Mouse (Mus musculus) ovary, adult 2 months (tissue): ENCODE measurements around the gene Dhrs11. TPM values are rescaled to one million over a fixed set of nuclear protein-coding genes. Genes with fewer than 3 reads are reported as not detected.

Experiments
- polyA plus RNA-seq: library from polyadenylated mRNA; depleted of rRNA; stranded (reverse); fragments of >200 nt; gene quantifications from 2 replicates; pipeline ENCODE4 v1.2.3, GENCODE M21; 2012; rRNA removed

The Dhrs11 gene
- 40.9 and 51.1 TPM in 2 replicates for polyA plus RNA-seq

GRCm38 (mm10) chr11:84828516-84829399 is at the start of gene Dhrs11:
Dhrs11 (minus strand) TSS chr11:84828994.

GRCm38 (mm10) chr11:84870337-84871043 is 41.7 kb upstream of the Dhrs11 start, which contains the start of gene Ggnbp2:
Ggnbp2 (minus strand) TSS chr11:84870817.

DNA sequence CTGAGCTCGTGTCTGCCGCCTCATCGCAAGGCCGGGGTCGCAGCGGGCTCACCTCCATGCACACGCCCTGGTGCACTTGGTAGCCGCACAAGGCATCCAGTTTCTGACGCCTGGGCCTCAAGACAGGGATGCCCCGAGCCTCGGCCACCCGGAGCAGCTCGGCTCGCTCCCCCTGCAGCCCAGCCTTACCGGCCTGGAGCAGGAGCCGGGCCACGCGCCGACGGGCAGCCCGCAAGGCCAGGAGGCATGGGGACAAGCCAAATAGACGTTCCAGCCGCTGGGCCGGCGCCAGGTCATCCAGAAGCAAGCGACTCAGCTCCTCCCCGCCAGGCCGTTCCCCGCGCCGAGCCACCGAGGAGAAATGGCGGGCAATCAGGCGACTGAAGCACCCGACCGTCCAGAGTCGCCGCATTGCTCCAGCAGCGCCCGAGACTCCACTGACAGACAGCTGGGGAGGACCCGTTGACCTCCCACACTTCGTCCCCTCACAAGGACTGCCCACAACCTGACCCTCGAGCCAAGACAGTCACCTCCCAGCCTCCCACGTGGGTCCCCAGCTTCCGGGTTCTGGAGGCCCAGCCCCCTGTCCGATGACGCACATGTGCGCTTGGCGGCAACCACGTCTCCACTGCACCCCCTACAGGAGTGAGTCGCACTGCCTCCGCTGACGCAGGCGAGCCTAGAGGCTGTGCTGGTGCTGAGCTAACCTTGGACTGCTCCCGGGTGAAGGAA is 9.7 kb downstream of the Dhrs11 start, which contains the start of gene Mrm1:
Mrm1 (minus strand) TSS at position 555 of the 732 bp plus-strand sequence.

Other genes with a start within 250 kb of the Dhrs11 start
- 17.0 and 19.9 TPM in 2 replicates for gene Mrm1, start 9.5 kb downstream of the Dhrs11 start, polyA plus RNA-seq
- 30.2 and 33.9 TPM in 2 replicates for gene Ggnbp2, start 41.8 kb upstream of the Dhrs11 start, polyA plus RNA-seq
- gene Myo19, start 51.2 kb upstream of the Dhrs11 start, polyA plus RNA-seq, result 24.0 and 28.5 TPM in 2 replicates
- gene Pigw, start 51.3 kb upstream of the Dhrs11 start, polyA plus RNA-seq, result 2.0 and 2.2 TPM in 2 replicates
- gene Znhit3, start 87.4 kb upstream of the Dhrs11 start, polyA plus RNA-seq, result 8.1 and 8.5 TPM in 2 replicates
- 0.59 and 1.5 TPM in 2 replicates for gene Car4, start 128.8 kb upstream of the Dhrs11 start, polyA plus RNA-seq